Mouse (Mus musculus) thymus, postnatal 10 days (tissue): ENCODE data around the gene Arnt.
"Not testable (repeated sequence)": the region's sequence is repeated elsewhere in the genome, so short reads cannot be mapped to it uniquely, and the experiment has no call there.

Experiments
- DNase-seq, 2 experiments: peaks; one replicate each; pipeline ENCODE4 v3.0.0; 2021; ENCODE audit warnings: low spot score in 2 of 2

Gene Arnt

GRCm38 (mm10) chr3:95526622-95527211 is 92.5 kb downstream of the Arnt start, which contains the start of gene Ctss:
Ctss (plus strand) TSS chr3:95526786.
- no peak for DNase-seq

- DNase-seq = no peak
Measured at GRCm38 (mm10) chr3:95529814-95530213, 95.6 kb downstream of the Arnt start.

DNA sequence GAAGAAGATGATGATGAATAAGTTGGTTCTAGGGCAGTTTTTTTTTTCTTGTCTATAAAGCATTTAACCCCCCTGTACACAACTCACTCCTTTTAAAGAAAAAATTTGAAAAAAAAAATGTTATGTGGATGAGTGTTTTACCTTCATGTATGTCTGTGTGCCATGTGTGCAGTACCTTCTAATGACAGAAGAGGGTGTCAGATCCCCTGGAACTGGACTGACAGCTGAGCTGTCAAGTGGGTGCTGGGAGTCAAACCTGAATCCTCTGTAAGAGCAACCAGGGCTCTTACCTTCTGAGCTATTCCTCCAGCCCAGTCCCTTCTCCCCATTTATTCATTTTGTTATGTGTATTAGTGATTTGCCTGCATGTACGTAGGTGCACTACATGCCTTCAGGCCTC is 96.8 kb downstream of the Arnt start:
- DNase-seq = no peak

DNA sequence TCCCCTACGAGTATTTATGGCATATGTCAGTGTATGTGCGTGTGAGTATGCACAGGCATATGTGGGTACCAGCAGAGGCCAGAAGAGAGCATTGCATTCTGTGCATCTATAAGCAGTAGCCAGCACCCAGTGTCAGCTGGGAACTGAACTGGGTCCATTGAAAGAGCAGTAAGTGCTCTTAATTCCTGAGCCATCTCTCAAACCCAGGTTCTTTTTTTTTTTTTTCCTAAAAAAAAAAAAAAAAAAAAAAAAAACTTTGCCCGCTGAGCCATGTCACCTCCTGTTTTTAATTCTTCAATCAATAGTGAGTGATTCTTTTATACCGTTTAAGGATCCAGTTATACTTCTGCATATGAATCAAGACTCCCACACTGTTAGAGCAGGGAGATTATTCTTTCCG is 99.2 kb downstream of the Arnt start:
- DNase-seq = no peak

DNA sequence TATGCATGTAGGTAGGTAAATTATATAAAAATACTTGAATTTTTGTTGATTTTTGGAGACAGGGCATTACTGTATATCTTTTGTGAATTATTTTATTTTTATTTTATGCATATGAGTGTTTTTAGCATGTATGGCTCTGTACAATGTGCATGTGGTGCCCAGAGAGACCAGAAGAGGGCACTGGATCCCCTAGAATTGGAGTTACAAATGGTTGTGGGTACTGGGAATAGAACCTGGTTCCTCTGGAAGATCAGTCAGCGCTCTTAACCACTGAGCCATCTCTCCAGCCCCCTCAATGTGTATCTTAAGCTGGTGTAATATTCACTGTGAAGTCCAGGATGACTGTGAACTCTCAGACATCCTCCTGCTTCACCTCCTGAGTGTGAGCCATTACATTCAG is 100.7 kb downstream of the Arnt start:
- no peak for DNase-seq

- DNase-seq = no peak
Measured at GRCm38 (mm10) chr3:95538936-95539335, 104.7 kb downstream of the Arnt start.

DNA sequence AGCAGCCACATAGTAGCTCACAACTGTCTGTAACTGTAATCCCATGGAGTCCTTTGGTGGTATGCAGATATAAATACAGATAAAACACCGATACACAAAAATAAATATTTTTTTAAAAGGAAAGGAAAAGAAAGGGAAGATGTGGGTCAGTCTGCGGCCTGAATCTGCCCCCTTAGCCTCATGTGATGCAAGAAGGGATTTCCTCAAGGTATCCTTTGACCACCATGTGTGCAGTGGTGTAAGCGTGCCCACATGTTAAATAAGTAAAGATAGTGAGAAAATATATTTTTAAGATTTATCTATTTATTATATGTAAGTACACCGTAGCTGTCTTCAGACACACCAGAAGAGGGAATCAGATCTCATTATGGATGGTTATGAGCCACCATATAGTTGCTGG is 105.6 kb downstream of the Arnt start:
- DNase-seq = no peak

- not testable (repeated sequence) for DNase-seq
Measured at GRCm38 (mm10) chr3:95541186-95541585, 107.0 kb downstream of the Arnt start.

- no peak for DNase-seq
Measured at GRCm38 (mm10) chr3:95542171-95542570, 108.0 kb downstream of the Arnt start.

DNA sequence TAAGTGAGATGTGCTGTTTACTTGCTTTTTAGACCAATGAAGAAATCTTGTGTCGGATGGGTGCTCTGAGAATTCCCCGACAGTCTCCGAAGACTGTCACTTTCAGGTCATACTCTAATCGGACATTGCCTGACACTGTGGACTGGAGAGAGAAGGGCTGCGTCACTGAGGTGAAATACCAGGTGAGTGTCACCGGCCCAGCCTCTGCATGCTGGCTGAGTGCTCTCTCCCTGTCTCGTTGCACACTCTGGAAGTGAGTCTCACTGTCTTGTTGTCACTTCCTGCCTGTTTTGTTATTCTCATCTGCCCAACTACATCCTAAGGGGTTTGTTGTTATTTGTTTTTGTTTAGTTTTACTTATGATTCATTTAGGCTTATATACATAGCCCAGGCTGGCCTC is 108.8 kb downstream of the Arnt start:
- DNase-seq = no peak
